Mouse (Mus musculus): Measurements from ENCODE around the gene Dynlt1b. TPM values are rescaled to one million over a fixed set of nuclear protein-coding genes. Genes with fewer than 3 reads are reported as not detected.
"Not testable (repeated sequence)": the region's sequence is repeated elsewhere in the genome, so short reads cannot be mapped to it uniquely, and the experiment has no call there.

Gene Dynlt1b
- total RNA-seq, 2 experiments from 2014 or later, result 26.8 to 30.7 TPM

DNA sequence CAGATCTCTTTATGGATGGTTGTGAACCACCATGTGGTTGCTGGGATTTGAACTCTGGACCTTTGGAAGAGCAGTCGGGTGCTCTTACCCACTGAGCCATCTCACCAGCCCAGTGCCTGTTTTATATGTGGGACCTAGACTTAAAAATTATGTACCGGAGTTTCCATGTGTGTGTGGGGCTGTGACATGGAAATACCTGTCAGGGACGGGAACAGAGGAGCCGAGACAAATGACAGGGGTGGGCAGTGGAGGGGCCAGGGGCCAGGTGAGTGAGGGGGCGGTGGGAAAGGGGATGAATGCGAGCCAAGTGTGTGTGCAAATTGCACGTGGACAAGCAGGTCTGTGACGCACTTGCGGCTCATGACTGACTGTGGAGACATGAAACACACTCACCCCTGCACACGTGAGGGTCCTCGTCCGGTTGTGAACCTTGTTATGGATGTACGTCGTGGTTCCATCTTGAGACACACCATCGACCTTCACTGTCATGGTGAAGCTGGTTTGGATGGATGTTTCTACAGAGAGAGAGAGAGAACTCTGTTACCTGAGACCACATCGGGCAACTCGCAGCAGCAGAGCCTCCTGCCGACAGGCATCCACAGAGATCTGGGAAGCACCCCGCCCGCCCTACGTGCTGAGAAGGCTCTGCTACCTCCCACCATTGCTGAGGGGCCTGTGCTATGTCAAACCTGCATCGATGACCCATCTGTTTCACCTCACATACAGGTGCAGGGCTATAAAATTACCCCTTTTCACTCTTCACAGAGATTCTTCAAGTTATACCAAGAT, 26.9 kb downstream of the Dynlt1b start:
- not testable (repeated sequence) for DNase-seq (ENCODE audit: low spot score in 2 of 2)

DNA sequence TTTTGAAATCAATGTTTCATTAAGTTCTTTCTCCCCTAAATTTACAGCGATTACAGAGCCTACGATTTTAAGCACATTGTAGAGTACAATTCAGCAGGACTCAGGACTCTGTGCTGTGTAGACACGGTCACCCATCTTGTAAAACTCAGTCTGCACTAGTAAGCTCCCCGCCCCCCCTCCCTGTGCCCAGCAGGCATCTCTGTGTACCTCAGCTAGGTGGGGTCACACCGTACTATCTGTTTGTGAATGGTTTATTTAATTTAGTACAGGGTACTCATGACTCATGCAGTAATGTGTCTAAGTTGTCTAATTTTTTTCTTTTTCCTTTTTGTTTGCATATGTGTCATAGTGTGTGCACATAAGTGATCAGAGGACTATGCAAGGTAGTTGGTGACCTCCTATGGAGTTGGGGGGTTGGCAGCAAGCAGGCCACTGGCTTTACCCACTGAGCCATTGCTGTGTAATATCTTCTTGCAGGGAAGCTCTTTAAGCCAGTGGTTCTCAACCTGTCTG, 31.2 kb downstream of the Dynlt1b start:
- not testable (repeated sequence) for DNase-seq (ENCODE audit: low spot score in 2 of 2)

DNA sequence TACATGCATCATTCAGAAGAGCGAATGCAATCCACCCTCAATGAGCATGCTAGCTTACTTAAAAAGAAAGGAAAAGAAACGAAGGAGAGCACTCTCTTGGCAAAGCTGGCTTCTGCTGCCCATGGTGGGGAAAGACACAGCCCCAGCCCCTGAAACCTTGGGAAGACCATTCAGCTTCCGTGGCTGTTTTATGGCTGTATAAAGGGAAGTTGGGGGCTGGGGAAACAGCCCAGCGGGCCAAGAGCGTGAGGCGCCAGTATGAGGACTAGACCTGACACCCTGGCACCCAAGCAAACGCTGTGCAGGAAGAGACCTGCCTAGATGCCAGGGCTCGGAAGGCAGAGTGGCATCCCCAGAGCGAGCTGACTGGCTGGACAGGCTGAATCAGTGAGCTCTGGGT, 35.8 kb downstream of the Dynlt1b start:
- DNase-seq (ENCODE audit: low spot score in 2 of 2), result not testable (repeated sequence)

DNA sequence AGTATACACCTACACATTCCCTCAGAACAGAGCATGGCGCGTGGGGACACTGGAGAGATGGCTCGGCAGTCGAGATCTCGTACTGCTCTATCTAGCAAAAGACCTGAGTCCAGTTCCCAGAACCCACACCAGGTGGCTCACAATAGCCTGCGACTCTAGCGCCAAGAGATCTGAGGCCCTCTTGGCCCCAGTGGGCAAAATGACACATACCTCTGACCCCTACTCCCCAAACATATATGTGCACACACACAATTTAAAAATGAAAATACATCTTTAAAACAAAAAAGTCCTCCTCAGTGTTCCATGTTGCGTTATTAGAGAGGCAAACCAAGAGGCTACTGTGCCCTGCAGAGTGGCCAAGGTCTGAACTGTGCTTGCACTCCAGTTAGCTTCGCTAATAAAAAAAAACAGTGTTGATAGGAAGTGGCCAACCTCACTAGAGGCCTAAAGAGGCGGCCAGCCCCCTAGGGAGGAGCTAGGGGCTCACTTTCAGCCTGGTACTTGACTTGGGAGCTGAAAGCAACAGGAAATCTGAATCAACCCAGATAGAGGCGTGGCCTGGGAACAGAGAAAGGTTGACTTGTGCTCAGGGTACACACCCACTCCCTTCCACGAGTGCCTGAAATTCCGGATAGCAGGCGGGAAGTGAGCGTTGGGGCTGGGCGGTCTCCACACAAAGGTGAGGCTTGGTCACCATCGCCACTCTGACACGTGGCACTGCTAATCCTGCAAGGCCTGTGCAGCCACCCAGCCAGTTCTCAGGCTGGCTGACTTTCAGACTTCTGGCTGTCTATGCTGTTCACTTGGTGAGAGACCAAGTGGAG, 37.9 kb downstream of the Dynlt1b start:
- not testable (repeated sequence) for DNase-seq (ENCODE audit: low spot score in 2 of 2)

DNA sequence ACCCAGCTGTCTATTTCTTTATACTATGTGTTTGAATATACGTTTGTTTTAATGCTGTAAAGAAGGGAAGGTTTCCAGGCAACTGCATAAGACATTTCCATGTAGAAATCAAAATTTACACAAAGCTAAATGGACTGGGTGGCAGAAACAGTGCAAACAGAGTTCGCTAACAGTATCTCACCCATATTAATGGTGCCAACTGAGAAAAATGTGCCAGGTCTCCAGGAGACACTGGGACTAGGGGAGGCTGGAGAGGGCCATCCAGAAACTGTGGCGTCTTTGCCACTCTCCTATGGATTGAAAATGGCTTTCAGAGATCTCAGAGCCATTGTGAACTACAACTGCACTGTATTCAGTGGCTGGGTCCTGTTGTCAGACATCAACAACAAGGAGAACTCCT, 40.1 kb downstream of the Dynlt1b start:
- not testable (repeated sequence) for DNase-seq (ENCODE audit: low spot score in 2 of 2)

DNA sequence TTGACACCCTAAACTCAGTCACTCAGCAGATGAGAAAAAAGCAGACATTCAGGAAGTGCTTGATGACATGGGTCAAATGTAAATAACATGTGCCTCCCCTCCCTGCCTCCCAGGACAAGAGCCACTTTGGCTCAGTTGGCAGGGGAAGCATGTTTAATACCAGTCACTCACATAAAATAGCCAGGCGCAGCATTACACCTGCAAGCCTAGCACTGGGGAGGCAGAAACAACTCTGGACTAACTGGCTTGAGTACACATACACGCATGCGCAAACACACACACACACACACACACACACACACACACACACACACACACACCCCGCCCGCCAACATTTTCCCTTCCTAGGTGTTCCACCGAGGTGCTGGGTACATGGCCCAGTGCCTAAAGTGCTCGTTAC, 40.8 kb downstream of the Dynlt1b start:
- DNase-seq (ENCODE audit: low spot score in 2 of 2), result not testable (repeated sequence)

DNA sequence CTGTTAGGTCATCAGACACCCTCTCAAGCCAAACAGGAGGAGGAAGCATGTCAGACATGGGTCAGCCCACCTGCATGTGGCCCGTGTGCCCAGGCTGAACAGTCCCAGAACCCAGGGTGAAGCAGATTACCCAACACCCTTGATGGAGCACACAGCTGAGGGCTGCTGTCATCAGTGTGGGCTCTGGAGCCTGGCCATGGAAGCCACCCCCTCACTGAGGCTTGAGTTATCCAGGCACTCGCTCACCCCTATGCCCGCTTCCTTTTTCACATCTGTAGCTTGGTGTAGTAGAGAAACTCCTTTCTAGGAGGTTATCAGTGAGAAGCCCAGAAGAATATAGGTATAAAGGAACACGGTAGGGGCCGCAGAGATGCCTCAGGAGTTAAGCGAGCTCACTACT, 45.4 kb downstream of the Dynlt1b start:
- DNase-seq (ENCODE audit: low spot score in 2 of 2), result not testable (repeated sequence)

DNA sequence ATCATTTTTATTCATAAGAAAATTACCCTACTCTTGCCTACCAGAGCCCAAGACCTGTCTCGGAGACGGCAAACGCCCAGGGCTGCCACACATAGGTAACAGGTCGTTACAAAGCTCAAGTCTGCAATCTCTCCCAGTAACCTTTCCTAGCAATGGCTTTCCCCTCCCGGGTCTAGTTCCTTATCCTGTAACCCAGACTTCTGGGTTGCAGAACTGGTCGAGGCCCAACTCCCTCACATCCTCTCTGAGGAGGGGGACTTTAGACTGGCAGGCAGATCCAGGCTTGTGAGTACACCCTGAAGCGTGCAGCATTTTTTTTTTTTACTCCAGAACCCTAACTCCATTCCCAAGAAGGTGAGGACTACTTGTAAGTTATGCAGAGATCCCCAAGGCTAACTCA, 46.0 kb downstream of the Dynlt1b start:
- not testable (repeated sequence) for DNase-seq (ENCODE audit: low spot score in 2 of 2)

DNA sequence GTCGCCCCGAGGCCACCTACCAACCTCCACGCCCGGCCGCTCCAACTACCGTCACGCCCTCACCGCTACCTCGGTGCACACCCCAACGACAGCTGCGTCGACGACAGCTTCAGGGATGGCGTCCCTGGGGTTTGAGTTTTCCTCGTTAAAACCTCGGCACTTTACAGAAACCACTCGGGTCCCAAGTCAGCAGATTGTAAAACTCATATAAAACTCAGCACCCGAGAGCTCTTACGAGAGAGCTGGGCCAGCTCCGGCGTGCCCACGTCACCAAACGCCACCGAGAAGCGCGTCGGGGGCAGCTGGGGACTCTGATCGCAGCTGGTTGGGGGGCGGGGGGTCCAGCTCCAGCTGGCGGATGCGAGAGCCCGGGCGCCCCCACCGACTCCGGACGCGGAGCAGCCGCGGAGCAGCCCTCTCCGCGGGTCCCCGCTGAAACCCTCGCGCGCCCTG, 46.6 kb downstream of the Dynlt1b start:
- DNase-seq (ENCODE audit: low spot score in 2 of 2), result not testable (repeated sequence)

DNA sequence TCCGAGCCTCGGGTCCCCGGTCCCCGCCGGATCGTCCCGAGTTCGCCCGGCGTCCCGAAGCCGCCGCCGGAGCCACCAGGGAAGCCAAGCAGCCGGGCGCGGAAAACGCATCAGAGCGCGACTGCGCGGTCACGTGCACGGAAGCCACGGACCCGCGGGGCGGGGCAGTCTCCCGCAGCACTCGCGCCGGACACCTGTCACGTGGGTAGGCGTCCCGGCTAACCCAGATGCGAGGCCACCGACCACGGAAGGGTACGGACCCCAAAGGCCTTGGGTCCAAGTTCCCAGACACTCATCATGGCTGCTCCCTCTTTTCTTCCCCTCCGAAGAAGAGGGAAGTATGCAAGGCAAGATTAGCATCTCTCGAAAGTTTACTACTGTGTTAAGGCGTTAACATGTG, 47.1 kb downstream of the Dynlt1b start:
- DNase-seq (ENCODE audit: low spot score in 2 of 2), result not testable (repeated sequence)

DNA sequence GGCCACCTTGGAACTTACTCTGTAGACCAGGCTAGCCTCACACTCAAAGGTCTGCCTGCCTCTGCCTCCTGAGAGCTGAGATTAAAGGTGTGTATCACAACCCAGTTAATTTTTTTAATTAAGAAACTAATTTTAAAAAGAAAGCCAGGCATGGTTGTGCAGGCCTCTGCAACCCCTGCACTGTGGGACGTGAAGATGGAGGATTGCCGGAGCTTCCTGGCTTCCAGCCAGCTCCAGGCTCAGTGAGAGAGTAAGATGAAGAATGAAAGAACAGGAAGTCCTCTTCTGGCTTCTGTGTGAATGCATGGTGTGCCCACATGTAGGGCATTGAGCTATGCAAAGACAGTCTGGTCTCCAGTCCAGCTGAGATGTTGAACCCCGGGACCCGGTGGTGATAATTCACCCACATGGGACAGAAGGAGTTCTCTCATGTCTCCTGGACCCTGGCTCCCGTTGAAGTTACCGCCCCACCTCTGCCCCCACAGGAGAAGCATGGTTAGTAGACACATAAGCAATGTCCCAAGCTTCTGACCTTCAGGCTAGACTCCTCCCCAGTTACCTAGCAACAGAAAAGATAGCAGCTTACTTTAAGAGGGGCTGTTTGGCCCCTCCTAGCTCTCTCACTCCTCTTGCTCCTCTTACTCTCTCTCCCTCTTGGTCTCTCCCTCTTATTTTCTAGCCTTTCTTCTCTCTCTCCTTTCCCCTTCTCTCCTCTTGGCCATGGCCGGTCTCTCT, 51.1 kb downstream of the Dynlt1b start:
- not testable (repeated sequence) for DNase-seq (ENCODE audit: low spot score in 2 of 2)

DNA sequence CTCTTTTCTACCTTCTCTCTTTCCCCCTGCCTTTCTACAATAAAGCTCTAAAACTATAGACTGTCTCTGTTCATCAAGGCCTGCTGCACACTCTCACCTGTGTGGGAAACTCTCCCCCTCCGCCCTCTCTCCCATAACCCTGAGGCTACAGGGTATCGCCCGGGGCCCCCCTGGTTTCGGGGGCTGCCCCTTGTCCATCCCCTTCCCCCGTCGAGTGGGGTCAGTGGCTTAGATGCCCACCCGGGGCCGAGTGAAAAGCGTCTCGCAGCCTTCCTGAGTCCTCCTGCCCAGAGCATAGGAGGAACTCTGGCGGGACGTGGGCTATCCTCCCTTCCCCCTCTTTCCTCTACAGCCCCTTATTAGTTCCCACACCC, 51.7 kb downstream of the Dynlt1b start:
- not testable (repeated sequence) for DNase-seq (ENCODE audit: low spot score in 2 of 2)

DNA sequence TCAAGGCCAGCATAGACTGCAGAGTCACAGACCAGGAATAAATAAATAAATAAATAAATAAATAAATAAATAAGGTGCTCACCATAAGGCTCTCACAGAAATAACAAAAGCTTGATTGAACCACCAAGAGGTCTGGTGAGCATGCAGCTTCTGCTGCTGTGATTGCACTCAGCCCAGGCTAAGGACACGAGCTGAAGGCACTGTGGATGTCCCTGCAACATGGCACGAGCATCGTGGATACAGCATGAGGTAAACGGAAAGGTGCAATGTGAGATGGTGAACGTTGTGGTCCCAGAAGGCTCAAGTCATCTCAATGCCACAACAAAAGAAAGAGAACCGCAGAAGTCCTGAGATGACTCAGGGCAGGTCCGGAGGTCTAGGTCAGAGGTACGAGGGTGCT, 52.3 kb downstream of the Dynlt1b start:
- DNase-seq (ENCODE audit: low spot score in 2 of 2), result not testable (repeated sequence)

Other genes with a start within 250 kb of the Dynlt1b start
- 10 to 100 TPM; 45.8 to 48.6 TPM for gene Tmem181a, start 173.3 kb upstream of the Dynlt1b start, total RNA-seq (2021)
- 1 to 10 TPM; 9.2 to 9.4 TPM for gene Dynlt1a, start 112.6 kb upstream of the Dynlt1b start, total RNA-seq (2021)
- 10 to 100 TPM; 12.0 to 13.9 TPM for gene Dynlt1c, start 171.6 kb downstream of the Dynlt1b start, total RNA-seq (2021)
- 10 to 100 TPM; 16.2 to 20.1 TPM for gene Dynlt1f, start 225.8 kb downstream of the Dynlt1b start, total RNA-seq (2021)
- not detected for gene Sytl3, start 229.0 kb downstream of the Dynlt1b start, total RNA-seq (2021)